In genomic region chr2:30147466-30147865, GRCm38 (mm10) we compare ENCODE assay signal across 13 mouse cellular contexts. TPM values are rescaled to one million over a fixed set of nuclear protein-coding genes. Genes with fewer than 3 reads are reported as not detected.
DNase-seq lines count a peak whose midpoint lies in the region; ATAC-seq and TF ChIP-seq lines count a peak whose summit lies in the region.
"Had no signal": no experiment of that assay in that cellular context is flagged by ENCODE, and none has a peak within 500 bp of the region (broad histone marks: within the 10 kb centered on the region; RNA-seq: fewer than 3 reads in every experiment).

No protein-coding gene starts in this region.

- no peak overlapping the region for H3K9ac ChIP-seq in liver, embryonic 16.5 days (ENCODE audit: low read depth, low read length)
- no peak overlapping the region for H3K9ac ChIP-seq in lung, postnatal 0 days (replicated peaks; ENCODE audit: low read depth)
- H3K9ac ChIP-seq: embryonic facial prominence, embryonic 12.5 days; forebrain, postnatal 0 days had no signal

- no peak for DNase-seq in liver
- DNase-seq in adrenal gland, adult 8-10 months, result peak; percentile 86
- DNase-seq in heart, postnatal 25 days (ENCODE audit: low spot score), result peak; percentile 31
- DNase-seq in lung, postnatal 0 days (ENCODE audit: low spot score), result peak; percentile 87
- no peak for DNase-seq in cerebellum, adult 11 months
- no peak for DNase-seq in retina, embryonic 14.5 days (ENCODE audit: low spot score)
- DNase-seq: cerebellum, adult 18-20 months; forebrain, postnatal 0 days had no signal

- 81% methylated on average over 4 of the region's 4 CpGs for WGBS in liver, embryonic 16.5 days (ENCODE audit: insufficient replicate concordance)
- WGBS in lung, postnatal 0 days, result 56% methylated on average over 4 of the region's 4 CpGs

- intact Hi-C loops in heart, postnatal 25 days (cut with DNase I), result no loop called here

- ATAC-seq in liver, embryonic 16.5 days (ENCODE audit: low read depth), result peak; percentile 72
- ATAC-seq in lung, postnatal 0 days, result peak; percentile 92
- ATAC-seq: activated CD4-positive, CD25-positive, alpha-beta regulatory T cell, adult 4 months; forebrain, postnatal 0 days; intestine, postnatal 0 days had no signal

- H3K4me2 ChIP-seq in liver, embryonic 16.5 days (ENCODE audit: low read depth, low read length), result no peak overlapping the region
- no peak overlapping the region for H3K4me2 ChIP-seq in lung, postnatal 0 days (replicated peaks; ENCODE audit: low read depth, low read length)
- H3K4me2 ChIP-seq: embryonic facial prominence, embryonic 12.5 days had no signal

- no peaks in the 10 kb centered on the region for H3K4me1 ChIP-seq in liver, embryonic 16.5 days (ENCODE audit: control insufficient read depth, low read depth, low read length)
- H3K4me1 ChIP-seq in lung, postnatal 0 days (ENCODE audit: insufficient read depth, low read depth, low read length), result no peaks in the 10 kb centered on the region
- H3K4me1 ChIP-seq: embryonic facial prominence, embryonic 12.5 days had no signal

- H3K27me3 ChIP-seq in liver, embryonic 16.5 days (ENCODE audit: control insufficient read depth, insufficient read depth, low read depth, low read length), result no peaks in the 10 kb centered on the region
- no peaks in the 10 kb centered on the region for H3K27me3 ChIP-seq in lung, postnatal 0 days (replicated peaks; ENCODE audit: insufficient read depth, low read length)
- H3K27me3 ChIP-seq: embryonic facial prominence, embryonic 12.5 days had no signal

- no peaks in the 10 kb centered on the region for H3K9me3 ChIP-seq in liver, embryonic 16.5 days (replicated peaks; ENCODE audit: control insufficient read depth, low read length)
- no peaks in the 10 kb centered on the region for H3K9me3 ChIP-seq in lung, postnatal 0 days (ENCODE audit: low read length)
- H3K9me3 ChIP-seq: embryonic facial prominence, embryonic 12.5 days had no signal

- no peak overlapping the region for H3K4me3 ChIP-seq in liver, embryonic 16.5 days (ENCODE audit: low read depth, low read length)
- H3K4me3 ChIP-seq in lung, postnatal 0 days (ENCODE audit: low read depth, low read length), result no peak overlapping the region
- H3K4me3 ChIP-seq: embryonic facial prominence, embryonic 12.5 days; myocyte had no signal

- peak; percentile 44; the same call in 1 of the 2 replicates for TF ChIP-seq EP300 in lung, postnatal 0 days (IDR thresholded peaks at IDR 0.05)

- H3K36me3 ChIP-seq in liver, embryonic 16.5 days (ENCODE audit: control insufficient read depth, insufficient read depth), result peaks cover 26% of the 10 kb centered on the region
- H3K36me3 ChIP-seq in lung, postnatal 0 days (ENCODE audit: insufficient read depth, low read length), result peaks cover 45% of the 10 kb centered on the region; the same call in 1 of the 2 replicates

- no peak for TF ChIP-seq CTCF in lung, postnatal 0 days (IDR thresholded peaks at IDR 0.05)

- H3K27ac ChIP-seq in liver, embryonic 16.5 days (ENCODE audit: low read length), result no peak overlapping the region
- H3K27ac ChIP-seq in lung, postnatal 0 days (ENCODE audit: low read length), result 0 out of 2 replicates have a peak overlapping the region, but pooled peaks have one; percentile 14
- H3K27ac ChIP-seq: embryonic facial prominence, embryonic 12.5 days had no signal

RNA-seq across cellular contexts. Expression of gene Tbc1d13, which starts 13.9 kb away (rescaled TPM):
- 1.7 and 2.3 TPM in 2 replicates for polyA plus RNA-seq in liver, embryonic 16.5 days (2015; fragmentation: Nextera tagmentation; extraction: Ambion mirVana)
- total RNA-seq in adrenal gland, adult 8-10 months (2022), result 10 to 100 TPM; 58.6 to 71.5 (median 64.5) TPM
- 10 to 100 TPM; 19.9 to 23.0 TPM for total RNA-seq in heart, postnatal 25 days (2021)
- polyA plus RNA-seq in lung, postnatal 0 days (2015; fragmentation: Nextera tagmentation; extraction: Ambion mirVana), result 4.5 and 6.5 TPM in 2 replicates

RNA-seq across cellular contexts. Expression of gene Zer1, which starts 23.1 kb away (rescaled TPM):
- polyA plus RNA-seq in liver, embryonic 16.5 days (2015; fragmentation: Nextera tagmentation; extraction: Ambion mirVana), result 2.3 and 2.5 TPM in 2 replicates
- 10 to 100 TPM; 45.6 to 74.7 (median 58.5) TPM for total RNA-seq in adrenal gland, adult 8-10 months (2022)
- 10 to 100 TPM; 23.5 to 26.7 TPM for total RNA-seq in heart, postnatal 25 days (2021)
- 4.9 and 5.0 TPM in 2 replicates for polyA plus RNA-seq in lung, postnatal 0 days (2015; fragmentation: Nextera tagmentation; extraction: Ambion mirVana)

RNA-seq across cellular contexts. Expression of gene Endog, which starts 23.8 kb away (rescaled TPM):
- polyA plus RNA-seq in liver, embryonic 16.5 days (2015; fragmentation: Nextera tagmentation; extraction: Ambion mirVana), result 16.4 and 19.8 TPM in 2 replicates
- 10 to 100 TPM; 21.9 to 43.0 (median 31.0) TPM for total RNA-seq in adrenal gland, adult 8-10 months (2022)
- 100 to 1,000 TPM in 1 of 2 experiments, 10 to 100 TPM in 1; 93.8 to 100 TPM for total RNA-seq in heart, postnatal 25 days (2021)
- 19.6 and 24.4 TPM in 2 replicates for polyA plus RNA-seq in lung, postnatal 0 days (2015; fragmentation: Nextera tagmentation; extraction: Ambion mirVana)

RNA-seq across cellular contexts. Expression of gene Spout1, which starts 30.8 kb away (rescaled TPM):
- 22.5 and 22.8 TPM in 2 replicates for polyA plus RNA-seq in liver, embryonic 16.5 days (2015; fragmentation: Nextera tagmentation; extraction: Ambion mirVana)
- 10 to 100 TPM; 22.9 to 28.7 (median 28.4) TPM for total RNA-seq in adrenal gland, adult 8-10 months (2022)
- 1 to 10 TPM; 4.5 to 6.1 TPM for total RNA-seq in heart, postnatal 25 days (2021)
- polyA plus RNA-seq in lung, postnatal 0 days (2015; fragmentation: Nextera tagmentation; extraction: Ambion mirVana), result 21.7 and 23.4 TPM in 2 replicates

RNA-seq across cellular contexts. Expression of gene Zdhhc12, which starts 54.0 kb away (rescaled TPM):
- 17.6 and 18.7 TPM in 2 replicates for polyA plus RNA-seq in liver, embryonic 16.5 days (2015; fragmentation: Nextera tagmentation; extraction: Ambion mirVana)
- 10 to 100 TPM; 16.4 to 23.9 (median 17.6) TPM for total RNA-seq in adrenal gland, adult 8-10 months (2022)
- total RNA-seq in heart, postnatal 25 days (2021), result 1 to 10 TPM; 3.9 to 4.7 TPM
- 37.7 and 40.0 TPM in 2 replicates for polyA plus RNA-seq in lung, postnatal 0 days (2015; fragmentation: Nextera tagmentation; extraction: Ambion mirVana)

Comparison
In these comparisons a context has a peak if more than half of its experiments do, and no peak if none do; other contexts are left out.
1. DNase-seq: peak in adrenal gland, adult 8-10 months (single experiment), heart, postnatal 25 days (single experiment) and lung, postnatal 0 days (single experiment); none in liver (single experiment), cerebellum, adult 11 months (single experiment) and retina, embryonic 14.5 days (single experiment).